Mouse (Mus musculus) ES-Bruce4 (cell line): ENCODE data around the gene Fam189a2.

Experiments
- CTCF ChIP-seq: IDR thresholded peaks from one replicate; pipeline ENCODE4 v1.8.1; 2011; ENCODE audit warnings: low read depth, low read length
- EP300 ChIP-seq: IDR thresholded peaks from 2 replicates; pipeline ENCODE4 v1.6.1; 2011; ENCODE audit warnings: low read depth, low read length; ENCODE audit not compliant: insufficient read depth
- POLR2A ChIP-seq: IDR thresholded peaks from one replicate; pipeline ENCODE4 v1.8.1; 2011; ENCODE audit warnings: low read length; ENCODE audit not compliant: insufficient read depth

- no peak for TF ChIP-seq CTCF
- TF ChIP-seq POLR2A: no peak
- no peak for TF ChIP-seq EP300
Measured at GRCm38 (mm10) chr19:24077658-24078057, 46.8 kb upstream of the Fam189a2 start.
